Mouse (Mus musculus) liver, embryonic 14.5 days (tissue): Measurements from ENCODE around the gene Trim72. TPM values are rescaled to one million over a fixed set of nuclear protein-coding genes. Genes with fewer than 3 reads are reported as not detected.
"Not testable (repeated sequence)": the region's sequence is repeated elsewhere in the genome, so short reads cannot be mapped to it uniquely, and the experiment has no call there.

ENCODE experiments used
- ATAC-seq: fragments of 200-750 bp; cut with Nextera tagmentation; 2 replicates; pipeline ENCODE4 v1.8.0; 2017; ENCODE audit warnings: moderate number of reproducible peaks, mild to moderate bottlenecking, moderate library complexity; ENCODE audit not compliant: insufficient read depth
- DNase-seq, 3 experiments: peaks; one replicate each; pipeline ENCODE4 v3.0.0-alpha.2; 2012 to 2013; ENCODE audit warnings: low read depth in 3 of 3, low spot score in 3 of 3
- H3K27ac ChIP-seq: fragments of 300-500 bp; sonication (generic); 2 replicates; pipeline ENCODE4 v1.5.1; 2014; ENCODE audit warnings: moderate library complexity, mild to moderate bottlenecking, control low read depth, inconsistent platforms
- H3K27me3 ChIP-seq: fragments of 300-500 bp; sonication (generic); 2 replicates; pipeline ENCODE4 v1.6.1; 2014; ENCODE audit warnings: mild to moderate bottlenecking, low read length, moderate library complexity; ENCODE audit not compliant: control insufficient read depth, insufficient read depth
- H3K36me3 ChIP-seq: fragments of 300-500 bp; sonication (generic); replicated peaks from 2 replicates; pipeline ENCODE4 v1.6.1; 2014; ENCODE audit warnings: low read depth; ENCODE audit not compliant: control insufficient read depth, insufficient read depth
- H3K4me1 ChIP-seq, 2 experiments: fragments of 200-500 bp in 1 of 2; fragments of 300-500 bp in 1 of 2; sonication (generic) in 1 of 2; replicated peaks; 2 replicates each; pipeline ENCODE4 v1.6.1; 2012 to 2014; ENCODE audit warnings: antibody characterized with exemption in 1 of 2, inconsistent platforms in 1 of 2, low read length in 1 of 2; ENCODE audit not compliant: control insufficient read depth in 2 of 2, insufficient read depth in 2 of 2
- H3K4me2 ChIP-seq: fragments of 300-500 bp; sonication (generic); 2 replicates; pipeline ENCODE4 v1.6.1; 2014; ENCODE audit warnings: low read depth, mild to moderate bottlenecking, control low read depth, moderate library complexity
- H3K4me3 ChIP-seq, 2 experiments: fragments of 200-500 bp in 1 of 2; fragments of 300-500 bp in 1 of 2; sonication (generic) in 1 of 2; 2 replicates each; pipeline ENCODE4 v1.5.1; 2012 to 2014; ENCODE audit warnings: low read depth in 2 of 2, low read length in 2 of 2, mild to moderate bottlenecking in 2 of 2, control low read depth in 1 of 2, inconsistent platforms in 1 of 2, moderate library complexity in 1 of 2; ENCODE audit not compliant: insufficient read depth in 1 of 2
- H3K9ac ChIP-seq: fragments of 300-500 bp; sonication (generic); replicated peaks from 2 replicates; pipeline ENCODE4 v1.6.1; 2014; ENCODE audit warnings: mild to moderate bottlenecking, control low read depth, moderate library complexity
- H3K9me3 ChIP-seq: fragments of 300-500 bp; sonication (generic); 2 replicates; pipeline ENCODE4 v1.6.1; 2016; ENCODE audit warnings: low read length, mixed read lengths; ENCODE audit not compliant: control insufficient read depth
- CTCF ChIP-seq: IDR thresholded peaks from 2 replicates; pipeline ENCODE4 v1.5.1; 2016; ENCODE audit warnings: antibody characterized with exemption, low read depth, control low read depth
- EP300 ChIP-seq: IDR thresholded peaks from 2 replicates; pipeline ENCODE4 v1.6.1; 2016; ENCODE audit warnings: antibody characterized with exemption, low read depth
- WGBS: fragments of 180-500 bp; shearing (Covaris S2); extraction: QIAGEN DNeasy Blood & Tissue Kit; methylation state at CpG from one replicate; pipeline ENCODE4 v1.1.7; 2014; ENCODE audit not compliant: insufficient replicate concordance; 5-methylcytosine and 5-hydroxymethylcytosine counted together
- polyA plus RNA-seq, 2 experiments: library from polyadenylated mRNA; depleted of rRNA in 1 of 2; stranded (reverse) in 1 of 2; unstranded in 1 of 2; fragments of >200 nt; fragmentation: Nextera tagmentation in 1 of 2; extraction: Ambion mirVana in 1 of 2; gene quantifications; 2 replicates each; pipeline versions ENCODE4 v1.2.1 to v1.2.3; 2012 to 2014

The Trim72 gene
- polyA plus RNA-seq, 2 experiments: 0.03 TPM; not detected in 1

- H3K9ac ChIP-seq: no peak overlapping the region
- no peak overlapping the region for H3K4me2 ChIP-seq
- ATAC-seq (no peak), DNase-seq (no peak)
- no peaks in the 10 kb centered on the region for H3K36me3 ChIP-seq
- no peaks in the 10 kb centered on the region for H3K4me1 ChIP-seq
- H3K27me3 ChIP-seq: no peaks in the 10 kb centered on the region
- no peak overlapping the region for H3K4me3 ChIP-seq
- H3K27ac ChIP-seq: no peak overlapping the region
- no peaks in the 10 kb centered on the region for H3K9me3 ChIP-seq
- 51% methylated on average over 40 of the region's 40 CpGs for WGBS
- TF ChIP-seq CTCF (no peak), EP300 (no peak)
Observed at GRCm38 (mm10) chr7:128009715-128010340, 6.1 kb downstream of the Trim72 start.

DNA sequence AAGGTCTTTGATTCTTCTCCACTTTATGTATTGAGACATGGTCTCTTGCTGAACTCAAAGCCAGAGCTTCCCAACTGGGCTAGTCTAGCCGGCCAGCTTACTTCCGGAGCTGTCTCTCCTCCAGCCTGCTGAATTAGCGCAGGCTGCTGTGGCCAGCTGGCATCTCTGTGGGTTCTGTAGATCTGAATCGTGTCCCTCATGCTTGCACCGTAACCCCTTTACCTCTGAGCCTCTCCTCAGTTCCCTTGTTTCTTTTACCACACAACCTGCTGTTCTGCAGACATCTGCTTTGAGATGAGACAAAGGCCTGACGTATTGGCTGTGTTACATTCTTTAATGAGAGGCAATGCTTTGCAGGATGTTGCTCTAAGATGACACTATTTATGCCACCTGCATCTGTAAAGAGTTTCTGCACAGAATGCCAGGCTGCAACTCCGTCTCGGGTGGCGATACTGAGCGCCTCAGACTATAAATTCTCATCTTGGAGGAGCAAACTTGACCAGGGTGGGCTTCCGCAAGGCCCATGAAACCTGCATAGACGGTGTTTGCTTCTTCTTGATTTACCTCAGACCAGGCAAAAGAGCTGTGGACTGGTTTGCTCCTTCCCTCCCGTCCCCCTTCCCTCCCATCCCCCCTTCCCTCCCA, 8.5 kb downstream of the Trim72 start:
- 69% methylated on average over 13 of the region's 13 CpGs for WGBS
- no peak for ATAC-seq

GRCm38 (mm10) chr7:128013116-128013515, 9.4 kb downstream of the Trim72 start:
- WGBS: 74% methylated on average over 13 of the region's 13 CpGs
- TF ChIP-seq EP300: no peak
- TF ChIP-seq CTCF: no peak
- no peaks in the 10 kb centered on the region for H3K36me3 ChIP-seq
- no peak overlapping the region for H3K27ac ChIP-seq
- no peak overlapping the region for H3K4me3 ChIP-seq
- H3K4me2 ChIP-seq: no peak overlapping the region
- no peak for ATAC-seq
- no peaks in the 10 kb centered on the region for H3K9me3 ChIP-seq
- H3K27me3 ChIP-seq: no peaks in the 10 kb centered on the region
- H3K9ac ChIP-seq: no peak overlapping the region
- no peak for DNase-seq
- no peaks in the 10 kb centered on the region for H3K4me1 ChIP-seq

More for the DNA sequence above, 8.5 kb downstream of the Trim72 start:
- H3K9ac ChIP-seq: no peak overlapping the region
- H3K27me3 ChIP-seq: no peaks in the 10 kb centered on the region
- H3K9me3 ChIP-seq: no peaks in the 10 kb centered on the region
- H3K4me3 ChIP-seq: no peak overlapping the region
- DNase-seq: no peak
- no peak overlapping the region for H3K4me2 ChIP-seq
- TF ChIP-seq CTCF: no peak
- no peak for TF ChIP-seq EP300
- H3K4me1 ChIP-seq: no peaks in the 10 kb centered on the region
- no peak overlapping the region for H3K27ac ChIP-seq
- no peaks in the 10 kb centered on the region for H3K36me3 ChIP-seq

DNA sequence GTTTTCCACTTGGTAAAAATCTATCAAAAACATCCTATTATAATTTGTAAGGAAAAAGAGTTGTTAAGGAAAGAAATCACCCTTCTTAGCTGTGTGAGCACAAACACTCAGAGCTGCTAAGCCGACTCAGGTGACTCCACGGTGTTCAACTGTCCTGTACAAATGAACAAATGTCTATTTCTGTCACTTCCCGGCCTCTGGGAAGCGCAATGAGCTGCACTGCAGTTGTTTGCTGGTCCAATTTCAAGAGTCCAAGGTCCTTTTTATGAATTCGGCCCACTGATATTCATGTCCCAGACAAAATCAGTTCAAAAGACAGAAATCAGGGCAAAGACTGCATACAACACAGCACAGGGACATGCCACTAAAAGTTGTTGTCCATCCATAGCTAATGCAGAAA, 12.4 kb downstream of the Trim72 start:
- WGBS: 54% methylated on average over 5 of the region's 5 CpGs
- not testable (repeated sequence) for H3K27me3 ChIP-seq, H3K4me3 ChIP-seq, DNase-seq, ATAC-seq, H3K27ac ChIP-seq, H3K4me1 ChIP-seq, H3K9me3 ChIP-seq, H3K36me3 ChIP-seq, H3K9ac ChIP-seq, H3K4me2 ChIP-seq

GRCm38 (mm10) chr7:128016650-128017049, 12.9 kb downstream of the Trim72 start:
- no peak for DNase-seq
- H3K9me3 ChIP-seq: no peaks in the 10 kb centered on the region
- H3K27ac ChIP-seq: no peak overlapping the region
- no peaks in the 10 kb centered on the region for H3K27me3 ChIP-seq
- no peak overlapping the region for H3K4me2 ChIP-seq
- H3K36me3 ChIP-seq: no peaks in the 10 kb centered on the region
- TF ChIP-seq EP300: no peak
- no peak for TF ChIP-seq CTCF
- no peak for ATAC-seq
- no peaks in the 10 kb centered on the region for H3K4me1 ChIP-seq
- no peak overlapping the region for H3K9ac ChIP-seq
- WGBS: 77% methylated on average over 6 of the region's 6 CpGs
- no peak overlapping the region for H3K4me3 ChIP-seq
